Mouse (Mus musculus) R1 (cell line): ENCODE data around the gene Sufu.

Source experiments
- DNase-seq: peaks from one replicate; pipeline ENCODE4 v3.0.0-alpha.2; 2018; ENCODE audit warnings: low read depth, low spot score

The Sufu gene

GRCm38 (mm10) chr19:46426488-46426887 lies 29.8 kb downstream of the Sufu start:
- peak; percentile 34 for DNase-seq

DNA sequence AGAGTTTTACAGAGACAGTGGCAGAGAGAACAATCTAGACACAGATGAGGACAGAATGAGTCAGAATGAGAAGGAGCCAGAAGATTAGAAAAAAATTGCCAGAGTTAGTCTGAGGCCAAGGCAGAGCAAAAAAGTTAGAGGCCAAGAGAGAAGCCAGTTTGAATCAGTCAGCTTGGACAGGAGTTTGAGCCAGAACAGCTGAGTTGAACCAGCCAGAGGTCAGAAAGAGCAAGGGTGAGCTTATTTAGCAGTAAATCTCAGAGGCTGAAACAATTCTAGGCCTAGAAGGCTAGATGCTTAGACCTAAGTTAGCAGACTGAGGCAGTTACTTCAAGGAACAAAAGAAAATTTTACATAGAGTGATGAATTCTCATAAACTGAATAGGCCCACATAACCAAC lies 32.6 kb downstream of the Sufu start:
- no peak for DNase-seq

DNA sequence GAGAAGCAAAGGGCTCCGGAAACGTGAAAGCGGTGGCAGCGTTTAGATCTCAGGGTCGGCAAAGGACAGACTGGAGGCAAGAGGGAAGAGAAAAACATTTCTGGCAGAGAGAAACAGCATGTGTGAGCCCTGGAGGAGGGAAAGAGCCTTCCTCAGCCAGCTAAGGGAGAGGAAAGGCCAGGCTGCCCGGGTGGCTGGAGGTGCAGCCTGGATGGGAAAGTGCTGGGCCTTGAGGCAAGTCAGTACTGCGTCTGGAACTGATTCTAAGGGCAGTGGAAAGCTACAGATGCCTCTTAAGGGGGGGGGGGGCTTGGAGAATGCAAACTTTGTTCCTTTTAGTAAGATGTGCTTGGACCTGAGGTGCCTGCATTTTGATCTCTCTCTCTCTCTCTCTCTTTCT lies 37.0 kb downstream of the Sufu start:
- DNase-seq, result no peak

GRCm38 (mm10) chr19:46434148-46434547 lies 37.5 kb downstream of the Sufu start:
- DNase-seq, result no peak

- DNase-seq, result no peak
These were observed 37.9 kb downstream of the Sufu start for GRCm38 (mm10) chr19:46434591-46434990.

DNA sequence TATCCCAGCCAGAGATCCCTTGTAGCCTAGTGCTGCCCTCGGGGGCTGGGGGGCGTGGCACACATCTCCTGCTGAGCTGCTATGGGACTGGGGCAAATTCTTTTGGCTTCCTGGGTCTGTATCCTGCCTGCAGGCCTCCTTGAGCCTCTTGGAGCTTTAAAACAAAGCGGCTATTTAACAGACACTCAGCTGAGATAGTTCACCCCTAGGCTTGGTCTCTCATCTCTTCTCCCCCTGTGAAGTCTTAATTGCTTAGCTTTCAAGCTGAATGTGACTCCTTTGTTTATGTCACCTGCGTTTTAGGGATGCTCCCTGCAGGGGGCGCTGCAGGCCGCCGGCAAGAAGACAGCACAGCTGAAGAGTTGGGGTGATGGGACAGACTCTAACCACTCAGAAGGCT lies 38.8 kb downstream of the Sufu start:
- peak; percentile 80 for DNase-seq

- peak; percentile 46 for DNase-seq
These were observed 46.8 kb downstream of the Sufu start for GRCm38 (mm10) chr19:46443509-46443908.

GRCm38 (mm10) chr19:46444209-46444608 lies 47.5 kb downstream of the Sufu start:
- DNase-seq, result peak; percentile 93

DNA sequence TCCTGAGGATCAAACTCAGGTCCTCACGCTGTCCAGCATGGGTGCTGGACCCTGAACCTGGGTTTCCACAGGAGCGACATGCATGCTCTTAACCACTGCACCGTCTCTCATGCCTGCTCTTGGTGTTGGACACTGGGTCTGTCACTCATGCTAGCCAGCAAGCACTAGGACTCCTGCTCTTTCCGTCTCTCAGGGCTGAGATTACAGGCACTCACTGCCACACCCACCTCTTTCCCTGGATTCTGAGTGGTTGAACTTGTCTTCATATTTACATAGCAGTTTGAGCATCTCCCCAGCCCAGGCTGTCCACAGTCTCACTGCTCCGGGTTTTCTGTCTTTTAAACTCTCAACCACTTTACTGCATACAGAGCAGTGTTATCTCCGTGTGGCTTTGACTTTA lies 48.9 kb downstream of the Sufu start:
- peak; percentile 60 for DNase-seq

DNA sequence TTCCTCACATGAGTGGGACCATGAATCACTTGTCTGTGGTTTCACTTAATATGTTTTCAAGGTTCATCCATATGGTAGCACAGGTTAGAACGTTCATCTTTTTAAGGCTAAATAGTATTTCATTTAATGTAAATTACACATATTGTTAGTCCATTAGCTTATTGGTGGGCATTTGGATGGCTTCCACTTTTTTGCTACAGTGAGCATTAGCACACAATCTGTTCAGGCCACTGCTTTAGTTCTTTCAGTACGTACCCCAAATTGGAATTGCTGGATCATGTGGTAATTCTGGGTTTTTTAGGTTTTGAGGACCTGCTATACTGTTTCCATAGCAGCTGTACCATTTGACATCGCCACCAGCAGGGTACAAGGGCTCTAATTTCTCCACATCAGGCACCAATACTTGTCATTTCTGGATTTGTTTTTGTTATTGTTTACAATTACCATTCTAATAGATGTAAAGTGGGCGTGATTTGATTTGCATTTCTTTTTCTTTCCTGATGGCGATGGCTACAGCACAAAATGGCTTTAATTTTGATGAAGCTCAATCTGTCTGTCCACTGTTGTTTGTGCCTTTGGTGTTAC lies 49.8 kb downstream of the Sufu start:
- DNase-seq, result no peak

GRCm38 (mm10) chr19:46447110-46447509 lies 50.4 kb downstream of the Sufu start:
- no peak for DNase-seq

- DNase-seq, result no peak
These were observed 51.2 kb downstream of the Sufu start for GRCm38 (mm10) chr19:46447911-46448310.

DNA sequence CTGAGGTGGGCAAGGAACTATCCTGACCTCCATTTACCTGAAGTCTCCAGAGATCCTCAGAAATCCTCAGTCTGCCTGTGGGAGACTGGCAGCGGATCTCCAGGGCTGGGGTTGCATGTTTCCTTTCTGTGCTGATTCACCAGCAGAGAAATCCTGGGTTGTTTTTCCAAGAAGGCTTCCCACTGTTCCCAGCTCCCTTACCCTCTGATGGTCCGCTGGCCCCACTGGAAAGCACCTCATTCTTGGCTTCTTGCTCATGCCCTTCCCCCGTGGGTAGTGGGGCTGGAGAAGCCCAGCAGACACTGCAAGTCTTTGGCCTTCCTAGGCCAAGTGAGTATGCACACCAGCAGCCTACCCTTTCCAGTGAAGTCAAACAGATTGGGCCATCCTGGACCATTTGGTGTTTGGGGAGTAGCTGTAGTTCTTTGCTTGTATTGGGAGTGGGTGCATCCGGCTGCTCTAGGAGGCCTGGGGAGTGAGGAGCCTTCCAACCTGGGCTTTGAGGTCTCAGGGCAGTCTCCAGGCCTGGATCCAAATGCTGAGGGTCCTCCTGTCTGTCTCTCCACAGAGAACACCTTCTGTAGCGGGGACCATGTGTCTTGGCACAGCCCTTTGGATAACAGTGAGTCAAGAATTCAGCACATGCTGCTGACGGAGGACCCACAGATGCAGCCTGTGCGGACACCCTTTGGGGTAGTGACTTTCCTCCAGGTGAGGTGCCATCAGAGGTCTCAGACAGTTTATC lies 52.7 kb downstream of the Sufu start:
- no peak for DNase-seq

DNA sequence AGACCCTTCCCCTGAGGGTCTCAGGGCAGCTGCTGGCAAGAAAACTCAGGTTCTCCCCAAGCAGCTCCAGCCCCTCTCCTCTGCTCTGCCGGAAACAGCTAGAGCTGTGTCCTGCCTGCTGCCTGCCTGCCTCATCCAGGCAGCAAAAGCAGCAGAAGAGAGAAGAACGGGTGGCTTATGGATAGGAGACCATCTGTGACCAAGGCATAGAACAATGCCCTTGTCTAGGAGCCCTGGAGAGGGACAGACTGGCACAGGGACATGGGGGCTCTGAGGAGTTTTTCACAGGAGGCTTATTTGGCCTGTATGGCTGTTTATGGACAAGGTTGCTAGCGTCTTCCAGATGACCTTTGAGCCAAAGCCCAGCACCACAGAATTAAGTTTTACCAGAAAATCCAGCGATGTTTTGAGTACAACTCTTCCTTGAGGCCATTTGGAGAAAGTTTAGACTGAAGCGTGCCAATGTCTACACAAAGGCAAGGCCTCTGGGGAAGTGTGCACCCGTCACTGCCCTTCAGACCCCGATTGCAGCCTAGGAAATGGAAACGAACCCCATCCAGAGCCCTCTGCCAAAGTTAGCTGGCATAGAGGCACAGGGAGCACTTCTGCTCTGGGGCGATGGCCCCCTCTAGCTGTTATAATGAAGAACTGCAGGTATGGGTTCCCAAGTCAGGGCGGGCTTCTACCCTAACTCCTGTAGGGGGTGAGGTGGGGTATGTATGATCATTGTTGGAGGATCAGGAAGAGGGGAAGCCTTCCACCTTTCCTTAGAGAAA lies 55.5 kb downstream of the Sufu start:
- peak; percentile 75 for DNase-seq

DNA sequence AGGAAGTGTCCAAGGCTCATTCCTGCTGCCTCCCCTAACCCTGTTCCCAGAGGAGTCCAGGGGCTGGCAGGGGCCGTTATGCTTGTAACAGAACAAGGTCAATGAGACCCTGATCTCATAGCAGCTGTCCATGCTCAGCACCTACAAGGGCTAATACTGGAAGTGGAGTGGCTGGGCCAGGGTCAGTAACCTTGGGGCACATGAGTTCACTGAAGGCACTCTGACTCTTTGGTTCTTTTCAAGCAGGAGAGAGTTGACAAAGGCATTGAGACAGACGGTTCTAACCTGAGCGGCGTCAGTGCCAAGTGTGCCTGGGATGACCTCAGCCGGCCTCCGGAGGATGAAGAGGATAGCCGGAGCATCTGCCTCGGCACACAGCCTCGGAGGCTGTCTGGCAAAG lies 56.2 kb downstream of the Sufu start:
- no peak for DNase-seq

DNA sequence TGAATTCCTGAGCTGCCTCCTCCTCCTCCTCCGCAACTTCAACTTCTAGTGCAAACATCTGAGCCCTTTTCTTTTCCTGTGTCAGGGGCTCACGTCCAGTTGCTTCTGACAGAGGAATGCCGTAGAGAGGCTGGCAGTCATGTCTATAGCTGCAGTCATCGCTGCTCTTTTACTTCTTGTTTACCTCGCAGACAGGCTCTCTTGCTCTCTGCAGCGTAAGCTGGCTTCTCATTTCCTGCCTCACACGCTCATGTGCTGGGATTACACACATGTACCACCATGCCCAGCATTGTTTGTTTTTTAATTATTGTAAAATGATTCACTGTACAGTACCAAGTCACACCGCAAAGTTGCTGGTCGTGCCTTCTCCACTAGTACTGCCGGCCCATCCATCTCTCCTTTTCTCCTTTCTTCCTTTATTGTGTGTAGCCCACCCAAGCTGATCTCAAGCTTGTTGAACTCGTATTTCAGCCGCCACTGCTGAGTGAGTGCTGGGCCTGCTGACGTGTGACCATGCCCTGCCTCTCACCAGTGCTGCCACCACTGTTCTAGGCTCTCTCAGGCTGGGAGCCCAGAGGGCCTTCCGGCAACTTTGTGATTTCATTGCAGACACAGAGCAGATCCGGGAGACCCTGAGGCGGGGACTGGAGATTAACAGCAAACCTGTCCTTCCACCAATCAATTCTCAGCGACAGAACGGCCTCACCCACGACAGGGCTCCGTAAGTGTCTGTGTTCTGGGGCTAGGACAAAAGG lies 57.6 kb downstream of the Sufu start:
- no peak for DNase-seq

DNA sequence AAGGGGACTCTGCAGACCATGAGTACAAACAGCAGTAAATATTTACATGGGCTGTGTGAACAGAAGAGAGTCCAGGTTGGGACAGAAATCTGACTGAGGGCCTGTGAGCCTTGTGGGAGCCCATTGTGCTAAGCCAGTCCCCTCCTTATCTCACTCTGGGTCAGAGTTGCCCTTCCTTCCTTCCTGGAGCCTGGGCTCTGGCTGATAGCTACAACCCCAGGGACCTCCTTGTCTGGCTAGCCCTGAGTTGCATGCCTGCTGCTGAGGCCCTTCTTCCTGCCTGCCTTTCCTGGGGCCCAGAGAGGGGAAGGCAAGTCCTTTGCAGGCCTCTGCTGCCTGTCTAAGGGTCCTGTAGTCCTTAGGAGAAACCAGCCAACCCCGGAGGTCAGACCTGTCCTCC lies 58.3 kb downstream of the Sufu start:
- DNase-seq, result no peak

GRCm38 (mm10) chr19:46455556-46455955 lies 58.9 kb downstream of the Sufu start:
- no peak for DNase-seq

DNA sequence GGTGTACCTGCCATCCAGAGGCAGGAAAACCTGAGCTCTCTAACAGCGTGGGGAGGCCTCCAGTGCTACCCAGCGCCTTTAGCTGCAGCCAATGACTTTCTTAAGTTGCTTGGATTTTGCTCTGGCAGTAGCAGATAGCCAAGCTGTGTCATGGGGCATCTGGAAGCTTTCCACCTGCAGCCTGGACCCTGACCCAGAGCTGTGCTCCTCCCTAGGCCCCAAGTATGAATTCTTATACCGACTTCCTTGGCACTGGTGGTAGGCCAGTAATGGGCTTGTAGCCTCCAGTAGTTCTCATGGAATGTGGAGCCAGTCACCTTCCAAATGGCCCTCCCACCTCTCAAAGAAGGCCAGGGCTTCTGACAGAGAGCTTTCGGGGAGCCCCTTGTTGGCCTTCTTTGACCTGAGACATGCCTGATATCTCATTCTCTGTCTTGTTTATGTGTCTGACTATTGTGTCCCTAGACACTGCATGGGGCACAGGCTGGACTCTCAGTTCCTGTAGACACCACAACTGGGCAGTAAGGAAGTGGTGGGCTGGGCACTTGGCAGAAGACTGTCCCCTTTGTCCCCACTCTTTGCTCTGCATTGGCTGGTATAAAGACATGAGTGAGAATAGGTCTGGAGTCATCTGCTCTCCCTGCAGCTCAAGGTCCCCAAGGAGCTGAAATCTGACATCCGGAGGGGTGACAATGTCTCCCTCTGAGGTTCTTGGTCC lies 59.5 kb downstream of the Sufu start:
- no peak for DNase-seq

DNA sequence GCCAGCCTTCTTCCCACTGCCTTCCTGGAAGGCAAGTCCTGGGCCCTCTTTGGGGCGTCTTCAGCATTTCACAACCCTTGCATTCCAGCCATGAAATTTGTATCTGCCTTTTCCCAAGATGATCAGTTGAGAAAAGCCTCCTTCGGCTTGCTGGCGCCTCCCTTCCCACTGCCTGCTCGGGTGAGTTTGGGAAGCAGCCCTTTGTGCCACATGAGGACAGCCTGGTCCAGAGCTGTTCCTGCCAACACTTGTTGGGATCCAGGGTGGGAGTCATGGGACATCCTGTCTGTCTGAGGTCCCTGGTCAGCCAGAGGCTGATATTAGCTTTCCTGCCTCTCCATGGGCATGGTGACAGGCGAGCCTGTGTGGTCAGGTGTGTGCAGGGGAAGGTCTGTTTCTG lies 61.1 kb downstream of the Sufu start:
- DNase-seq, result no peak

DNA sequence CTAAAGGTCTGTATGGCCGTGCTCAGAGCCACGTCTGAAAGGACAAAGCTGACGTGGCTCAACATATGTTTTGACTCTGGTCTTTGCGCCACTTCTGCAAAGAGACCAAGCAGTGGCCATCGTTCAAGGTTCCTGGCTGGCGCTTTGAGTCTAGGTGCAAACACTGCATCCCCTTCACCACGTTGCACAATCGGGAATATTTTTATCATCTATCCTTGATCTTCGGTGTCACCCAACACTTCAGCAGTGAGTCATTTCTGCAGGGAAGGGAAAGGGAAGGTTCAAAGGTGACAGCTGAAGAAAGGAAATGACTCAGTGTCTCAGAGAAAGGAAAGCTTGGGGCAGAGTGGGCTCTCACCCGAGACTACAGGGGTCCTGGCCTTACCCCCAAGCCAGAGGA lies 62.6 kb downstream of the Sufu start:
- no peak for DNase-seq
